ENCODE assay signal across 10 mouse cellular contexts in genomic region chr4:83261998-83262397, GRCm38 (mm10).
A peak's percentile ranks its signal among the peaks of the same experiment; 100 is the strongest.
DNase-seq lines count a peak whose midpoint lies in the region; ATAC-seq and TF ChIP-seq lines count a peak whose summit lies in the region.
"Had no signal": no experiment of that assay in that cellular context is flagged by ENCODE, and none has a peak within 500 bp of the region (broad histone marks: within the 10 kb centered on the region; RNA-seq: fewer than 3 reads in every experiment).

No protein-coding gene starts in this region.

- H3K4me2 ChIP-seq in heart, postnatal 0 days (ENCODE audit: low read depth, low read length): no peak overlapping the region
- H3K4me2 ChIP-seq: embryonic facial prominence, embryonic 13.5 days; limb, embryonic 12.5 days had no signal

- no peaks in the 10 kb centered on the region for H3K9me3 ChIP-seq in heart, postnatal 0 days (replicated peaks; ENCODE audit: control insufficient read depth, low read length)
- H3K9me3 ChIP-seq in midbrain, embryonic 10.5 days (replicated peaks): no peaks in the 10 kb centered on the region
- H3K9me3 ChIP-seq: embryonic facial prominence, embryonic 13.5 days; limb, embryonic 12.5 days had no signal

- no peak for TF ChIP-seq EP300 in heart, postnatal 0 days (IDR thresholded peaks at IDR 0.05; ENCODE audit: low read depth)

- no peaks in the 10 kb centered on the region for H3K4me1 ChIP-seq in heart, postnatal 0 days (ENCODE audit: control insufficient read depth, insufficient read depth)
- H3K4me1 ChIP-seq in midbrain, embryonic 10.5 days: peaks cover 17% of the 10 kb centered on the region
- H3K4me1 ChIP-seq: embryonic facial prominence, embryonic 13.5 days had no signal

- no peak overlapping the region for H3K9ac ChIP-seq in heart, postnatal 0 days (replicated peaks; ENCODE audit: low read depth, low read length)
- H3K9ac ChIP-seq: embryonic facial prominence, embryonic 13.5 days; limb, embryonic 12.5 days had no signal

- H3K27me3 ChIP-seq in heart, postnatal 0 days (ENCODE audit: control insufficient read depth, insufficient read depth, low read length): no peaks in the 10 kb centered on the region
- no peaks in the 10 kb centered on the region for H3K27me3 ChIP-seq in midbrain, embryonic 10.5 days (ENCODE audit: low read depth, poor library complexity, severe bottlenecking)
- H3K27me3 ChIP-seq: embryonic facial prominence, embryonic 13.5 days; limb, embryonic 12.5 days had no signal

- WGBS in heart, postnatal 0 days: 5% methylated on average over 2 of the region's 2 CpGs
- 11% methylated on average over 2 of the region's 2 CpGs for WGBS in midbrain, embryonic 10.5 days

- peak; percentile 62 for TF ChIP-seq CTCF in heart, postnatal 0 days (IDR thresholded peaks at IDR 0.05; ENCODE audit: low read depth)

- ATAC-seq in heart, postnatal 0 days (ENCODE audit: insufficient read depth, low read depth): no peak

- DNase-seq in heart, postnatal 0 days (ENCODE audit: low spot score): peak; percentile 8
- DNase-seq in heart, adult 9 months (ENCODE audit: low spot score in 2 of 2): no peak
- DNase-seq in right cerebral cortex, postnatal 14 days: peak; percentile 52
- no peak for DNase-seq in right cerebral cortex, postnatal 25 days
- DNase-seq in ZHBTc4 (ENCODE audit: low read depth, low spot score): peak; percentile 56
- peak; percentile 32 to 60 for DNase-seq in heart, postnatal 36 days
- DNase-seq in retina, embryonic 14.5 days (ENCODE audit: low spot score): peak; percentile 80
- no peak for DNase-seq in midbrain, embryonic 10.5 days (ENCODE audit: low spot score)

- intact Hi-C loops in heart, postnatal 36 days (cut with DNase I): loop anchor here (1.0 to 5.0 kb wide), 5 partner anchors 40 to 305 kb away; no protein-coding TSS in a partner anchor

- H3K4me3 ChIP-seq in heart, postnatal 0 days (ENCODE audit: low read depth, low read length): no peak overlapping the region
- H3K4me3 ChIP-seq in midbrain, embryonic 10.5 days: no peak overlapping the region
- H3K4me3 ChIP-seq: embryonic facial prominence, embryonic 13.5 days; limb, embryonic 12.5 days had no signal

- no peaks in the 10 kb centered on the region for H3K36me3 ChIP-seq in heart, postnatal 0 days (replicated peaks; ENCODE audit: control insufficient read depth, insufficient read depth, low read length)
- no peaks in the 10 kb centered on the region for H3K36me3 ChIP-seq in midbrain, embryonic 10.5 days
- H3K36me3 ChIP-seq: embryonic facial prominence, embryonic 13.5 days; limb, embryonic 12.5 days had no signal

- no peak overlapping the region for H3K27ac ChIP-seq in heart, postnatal 0 days (ENCODE audit: low read depth)
- H3K27ac ChIP-seq in midbrain, embryonic 10.5 days (replicated peaks): no peak overlapping the region
- H3K27ac ChIP-seq: embryonic facial prominence, embryonic 13.5 days; limb, embryonic 12.5 days had no signal

Comparison
In these comparisons a context has a peak if more than half of its experiments do, and no peak if none do; other contexts are left out.
1. DNase-seq: peak in heart, postnatal 0 days (single experiment), right cerebral cortex, postnatal 14 days (single experiment), ZHBTc4 (single experiment), heart, postnatal 36 days (2 of 2) and retina, embryonic 14.5 days (single experiment); none in heart, adult 9 months (0 of 2), right cerebral cortex, postnatal 25 days (single experiment) and midbrain, embryonic 10.5 days (single experiment).